Mouse (Mus musculus): ENCODE data around the gene Ncoa3.

The Ncoa3 gene

GRCm38 (mm10) chr2:165969391-165969790 is 23.0 kb upstream of the Ncoa3 start:
- in situ Hi-C loops (cut with MboI, MseI), result loop anchor here in 1 of 2 experiments (25.0 kb wide), 1 partner anchor 1543 kb away; no protein-coding TSS in a partner anchor

DNA sequence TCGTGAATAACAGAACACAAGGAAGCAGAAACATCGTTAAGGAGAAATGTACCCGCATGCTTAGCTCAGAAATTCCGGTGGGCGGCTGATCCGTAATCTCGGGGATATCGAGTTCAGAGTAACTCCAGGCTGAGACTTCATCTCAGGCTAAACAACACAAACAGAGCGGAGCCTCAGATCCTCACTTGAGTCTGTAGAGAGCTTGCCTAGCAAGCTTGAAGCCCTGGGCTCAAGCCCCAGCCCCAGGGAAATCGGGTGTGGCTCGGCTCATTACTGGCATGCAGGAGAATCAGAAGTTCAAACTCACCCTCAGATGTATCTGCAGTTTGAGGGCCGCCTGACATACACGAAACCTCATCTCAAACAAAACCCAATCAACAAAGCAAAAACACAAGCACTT is 22.5 kb upstream of the Ncoa3 start:
- in situ Hi-C loops (cut with MboI, MseI), result loop anchor here in 1 of 2 experiments (25.0 kb wide), 1 partner anchor 1542 kb away; no protein-coding TSS in a partner anchor

GRCm38 (mm10) chr2:165970767-165971166 is 21.7 kb upstream of the Ncoa3 start:
- in situ Hi-C loops (cut with MboI, MseI), result loop anchor here in 1 of 2 experiments (25.0 kb wide), 1 partner anchor 1542 kb away; no protein-coding TSS in a partner anchor

- in situ Hi-C loops (cut with MboI, MseI), result loop anchor here in 1 of 2 experiments (25.0 kb wide), 1 partner anchor 1538 kb away; no protein-coding TSS in a partner anchor
Observed at GRCm38 (mm10) chr2:165974383-165974782, 18.1 kb upstream of the Ncoa3 start.

DNA sequence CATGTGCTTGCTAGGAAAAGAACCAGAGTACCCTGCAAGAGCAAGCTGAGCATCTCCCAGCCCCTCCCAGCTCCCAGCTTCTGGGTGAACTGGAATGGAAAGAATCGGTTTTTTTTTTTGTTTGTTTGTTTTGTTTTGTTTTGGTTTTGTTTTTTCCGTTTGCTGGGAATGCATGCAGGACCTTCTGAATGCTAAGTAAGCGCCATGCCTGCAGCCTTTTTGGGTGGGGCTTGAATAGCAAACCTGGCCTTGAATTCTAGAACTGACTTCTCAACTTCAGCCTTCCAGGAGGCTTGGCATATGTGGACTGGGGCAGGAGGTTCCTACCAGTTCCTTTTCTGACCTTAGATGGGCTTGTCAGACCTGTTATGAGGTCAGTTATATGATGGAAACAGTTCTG is 16.2 kb upstream of the Ncoa3 start:
- in situ Hi-C loops (cut with MboI, MseI), result loop anchor here in 1 of 2 experiments (25.0 kb wide), 1 partner anchor 1889 kb away; no protein-coding TSS in a partner anchor

DNA sequence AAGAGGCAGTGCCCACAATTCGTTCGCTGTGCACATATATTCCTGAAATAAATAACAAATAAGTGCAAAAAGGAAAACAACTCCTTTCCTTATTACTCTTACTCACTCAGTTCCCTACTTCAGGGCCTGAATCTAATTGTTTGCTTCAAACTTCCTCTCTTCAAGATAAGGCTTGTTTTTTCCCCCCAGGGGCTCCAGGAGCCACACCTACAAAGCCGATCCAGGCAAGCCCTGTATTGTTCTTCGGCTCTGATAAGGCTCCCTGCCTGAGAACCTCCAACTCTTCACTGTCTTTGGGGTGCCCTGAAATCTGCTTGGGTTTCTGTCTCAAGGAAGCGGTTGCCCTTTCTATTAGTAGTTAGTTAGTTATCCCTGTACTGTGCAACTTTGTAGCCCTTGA is 15.6 kb upstream of the Ncoa3 start:
- in situ Hi-C loops (cut with MboI, MseI), result loop anchor here in 1 of 2 experiments (25.0 kb wide), 1 partner anchor 1890 kb away; no protein-coding TSS in a partner anchor

GRCm38 (mm10) chr2:165978119-165978518 is 14.3 kb upstream of the Ncoa3 start:
- in situ Hi-C loops (cut with MboI, MseI), result loop anchor here in 1 of 2 experiments (25.0 kb wide), 1 partner anchor 1891 kb away; no protein-coding TSS in a partner anchor

DNA sequence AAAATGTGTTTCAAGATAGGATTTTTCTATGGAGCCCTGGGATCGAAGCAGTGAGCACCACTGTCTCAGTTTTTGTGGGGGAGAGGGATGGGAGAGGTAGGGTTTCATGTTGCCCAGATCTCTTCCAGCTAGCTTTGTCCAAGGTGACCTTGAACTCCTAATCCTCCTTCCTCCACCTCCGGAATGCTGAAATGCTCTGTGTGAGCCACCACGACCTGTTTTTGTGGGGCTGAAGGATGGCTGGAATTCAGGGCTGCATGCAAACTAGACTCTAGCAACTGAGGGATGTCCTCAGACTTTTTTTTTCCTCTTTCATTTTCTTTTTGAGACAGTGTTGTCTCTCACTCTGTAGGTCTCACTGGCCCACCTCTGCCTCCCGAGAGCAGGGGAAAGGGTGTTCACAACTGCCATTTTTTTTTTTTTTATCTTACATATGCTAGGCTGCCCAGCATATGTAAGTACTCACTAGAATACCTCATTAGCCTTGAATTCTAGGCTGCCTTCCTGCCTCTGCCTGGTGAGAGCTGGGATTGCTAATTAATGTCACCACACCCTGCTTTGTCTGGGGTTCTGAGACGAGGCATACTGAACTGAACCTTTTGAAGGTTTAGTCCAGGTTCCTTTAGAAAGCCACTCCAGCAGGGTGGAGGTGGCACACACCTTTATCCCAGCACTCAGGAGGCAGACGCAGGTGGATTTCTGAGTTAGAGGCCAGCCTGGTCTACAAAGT is 11.0 kb upstream of the Ncoa3 start:
- in situ Hi-C loops (cut with MboI, MseI), result loop anchor here in 1 of 2 experiments (25.0 kb wide), 1 partner anchor 1894 kb away; no protein-coding TSS in a partner anchor

DNA sequence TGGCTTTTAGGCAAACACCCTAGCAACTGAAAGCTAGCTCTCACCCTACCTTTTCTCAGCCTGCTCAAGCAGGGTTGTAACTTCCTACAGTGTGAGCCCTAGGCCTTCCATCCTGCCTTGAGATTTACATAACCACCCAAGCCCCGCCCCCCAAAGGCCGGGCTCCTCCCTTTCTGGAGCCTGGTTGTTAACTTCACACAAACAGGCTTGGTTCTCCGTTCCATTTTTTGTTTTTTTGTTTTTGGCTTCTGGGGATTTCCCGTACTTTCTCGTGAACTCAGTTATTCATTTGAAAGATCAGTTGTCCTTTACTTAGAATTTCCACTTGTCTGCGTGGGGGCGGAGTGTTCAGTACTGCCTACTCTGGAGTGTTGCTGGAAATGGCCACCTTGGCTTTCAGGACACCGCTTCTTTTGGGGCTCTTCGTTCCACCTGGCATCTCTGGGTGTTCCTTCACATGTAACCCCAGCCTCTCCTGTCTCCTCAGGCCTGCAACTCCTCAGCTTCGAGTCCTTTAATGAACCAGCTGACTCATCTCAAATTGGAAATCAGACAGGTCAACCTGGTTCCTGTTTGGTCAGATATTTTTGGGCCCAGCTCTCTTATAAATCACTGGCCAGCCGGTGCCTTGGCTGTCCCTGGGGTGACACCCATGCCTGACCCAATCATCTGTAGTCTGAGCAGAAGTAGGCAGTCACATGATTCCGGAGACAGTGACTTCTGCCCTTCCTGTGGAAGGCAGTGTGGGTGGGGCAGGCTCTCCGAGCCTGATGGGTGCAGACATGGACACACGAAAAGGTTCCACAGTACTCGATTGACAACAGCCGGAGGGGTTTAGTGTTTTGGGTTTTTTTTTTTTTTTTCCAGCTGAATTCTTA is 9.7 kb upstream of the Ncoa3 start:
- in situ Hi-C loops (cut with MboI, MseI), result loop anchor here in 1 of 2 experiments (25.0 kb wide), 1 partner anchor 1895 kb away; no protein-coding TSS in a partner anchor

DNA sequence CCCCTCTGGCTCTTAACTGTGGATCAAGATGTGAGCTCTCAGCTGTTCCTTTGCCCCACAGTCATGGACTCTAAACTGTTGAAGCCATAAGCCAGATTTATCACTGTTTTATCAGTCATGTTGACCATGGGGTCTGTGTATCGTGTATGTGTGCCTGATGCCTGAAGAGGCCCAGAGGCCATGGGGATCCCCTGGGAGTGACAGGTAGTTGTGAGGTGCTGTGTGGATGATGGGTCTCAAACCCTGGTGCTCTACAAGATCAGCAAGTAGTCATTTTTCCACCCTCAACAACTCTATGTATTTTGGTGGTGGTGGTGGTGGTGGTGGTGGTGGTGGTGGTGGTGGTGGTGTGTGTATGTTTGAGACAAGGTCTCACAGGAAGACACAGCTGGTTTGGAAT is 8.1 kb upstream of the Ncoa3 start:
- in situ Hi-C loops (cut with MboI, MseI), result loop anchor here in 1 of 2 experiments (25.0 kb wide), 1 partner anchor 1897 kb away; no protein-coding TSS in a partner anchor

DNA sequence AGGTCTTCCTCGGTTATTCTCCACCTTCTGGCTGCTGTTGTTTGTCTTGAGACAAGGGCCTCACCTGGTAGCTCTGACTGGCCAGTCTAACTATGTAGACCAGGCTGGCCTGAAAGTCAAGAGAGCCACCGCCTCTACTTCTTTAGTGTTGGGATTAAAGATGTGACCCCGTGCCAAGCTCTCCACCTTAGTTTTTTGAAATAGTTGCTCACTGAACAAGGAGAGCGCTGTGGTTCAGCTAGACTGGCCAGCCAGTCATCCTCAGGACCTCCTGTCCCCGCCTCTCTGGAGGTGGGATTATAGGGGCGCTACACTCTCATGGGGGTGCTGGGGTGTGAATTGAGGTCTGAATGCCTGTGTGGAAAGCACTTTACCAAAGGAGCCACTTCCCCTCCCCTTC is 7.5 kb upstream of the Ncoa3 start:
- in situ Hi-C loops (cut with MboI, MseI), result loop anchor here (5.0 to 25.0 kb wide), 2 partner anchors 42 to 1898 kb away; no protein-coding TSS in a partner anchor

- in situ Hi-C loops (cut with MboI, MseI), result loop anchor here (5.0 to 25.0 kb wide), 2 partner anchors 42 to 1898 kb away; no protein-coding TSS in a partner anchor
Observed at GRCm38 (mm10) chr2:165985581-165985980, 6.9 kb upstream of the Ncoa3 start.

- in situ Hi-C loops (cut with MboI, MseI), result loop anchor here (5.0 to 25.0 kb wide), 2 partner anchors 40 to 1900 kb away; no protein-coding TSS in a partner anchor
Observed at GRCm38 (mm10) chr2:165986921-165987453, 5.4 kb upstream of the Ncoa3 start.

DNA sequence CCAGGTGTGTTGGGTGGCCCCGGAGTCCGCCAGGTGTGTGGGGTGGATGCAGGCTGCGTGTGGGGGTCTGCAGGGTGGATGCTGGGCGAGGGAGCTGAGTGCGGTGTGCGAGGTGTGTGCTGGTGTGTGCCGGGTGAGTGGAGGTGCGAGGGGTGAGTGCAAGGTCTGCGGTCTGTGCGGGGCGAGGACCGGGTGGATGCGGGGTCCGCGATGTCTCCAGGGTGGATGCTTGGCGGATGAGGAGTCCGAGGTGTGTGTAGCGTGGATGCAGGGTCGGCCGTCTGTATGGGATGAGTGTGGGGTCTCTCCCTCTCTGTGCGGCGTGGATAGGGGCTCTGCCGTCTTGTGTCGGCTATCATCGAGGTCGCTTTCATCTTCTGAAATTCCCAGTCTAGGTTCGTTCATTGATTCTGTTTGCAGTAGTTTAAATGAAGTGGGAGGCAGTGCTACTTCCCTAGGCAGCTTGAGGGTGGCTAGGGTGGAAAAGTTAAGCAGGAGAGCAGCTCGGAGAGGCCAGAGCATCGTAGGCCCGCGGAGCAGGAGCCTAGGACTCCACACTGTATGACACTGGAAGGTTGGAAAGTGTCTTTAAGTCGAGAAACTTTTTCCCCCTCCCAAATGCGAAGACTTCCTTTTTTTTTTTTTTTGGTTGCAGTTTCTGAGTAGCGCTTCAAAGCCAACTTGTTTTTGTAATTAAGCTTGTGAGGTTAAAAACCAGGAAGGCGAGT is 901 bp downstream of the Ncoa3 start:
- in situ Hi-C loops (cut with MboI, MseI), result loop anchor here in 1 of 2 experiments (25.0 kb wide), 1 partner anchor 1906 kb away; no protein-coding TSS in a partner anchor

DNA sequence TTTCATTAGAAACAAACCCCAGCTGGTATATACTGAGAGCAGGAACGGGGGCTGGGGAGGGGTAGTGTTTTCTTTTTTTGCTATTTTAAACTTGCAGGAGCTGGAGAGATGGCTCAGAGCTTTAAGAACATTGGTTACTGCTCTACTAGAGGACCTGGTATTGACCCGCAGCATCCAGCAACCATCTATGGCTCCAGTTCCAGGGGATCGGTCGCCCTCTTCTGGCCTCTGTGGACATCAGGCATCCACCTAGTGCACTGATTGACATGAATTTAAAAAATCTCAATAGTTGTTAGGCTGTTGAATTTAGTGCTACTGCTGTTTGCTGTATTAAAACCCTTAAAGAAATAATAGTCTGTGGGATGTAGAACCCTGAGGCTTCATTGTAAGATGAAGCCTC is 1.9 kb downstream of the Ncoa3 start:
- in situ Hi-C loops (cut with MboI, MseI), result loop anchor here in 1 of 2 experiments (25.0 kb wide), 1 partner anchor 1907 kb away; no protein-coding TSS in a partner anchor

GRCm38 (mm10) chr2:165995711-165996110 is 3.3 kb downstream of the Ncoa3 start:
- in situ Hi-C loops (cut with MboI, MseI), result loop anchor here in 1 of 2 experiments (25.0 kb wide), 1 partner anchor 1908 kb away; no protein-coding TSS in a partner anchor

DNA sequence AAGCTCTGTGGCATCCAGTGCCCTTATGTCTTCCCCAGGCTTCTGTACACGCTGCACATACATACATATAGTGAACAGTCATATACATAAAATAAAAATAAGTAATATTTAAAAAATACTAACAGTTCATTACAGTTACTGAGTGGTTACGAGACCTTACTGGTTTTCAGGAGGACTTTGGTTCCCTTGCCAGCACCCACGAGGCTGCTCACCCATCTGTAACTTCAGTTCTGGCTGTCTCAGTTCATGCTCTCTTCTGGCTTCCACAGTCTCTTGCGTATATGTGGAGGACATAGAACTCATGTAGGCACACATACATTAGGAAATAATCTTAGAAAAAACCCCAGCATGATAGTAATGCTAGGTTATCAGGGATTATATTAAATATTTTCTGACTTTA is 3.7 kb downstream of the Ncoa3 start:
- in situ Hi-C loops (cut with MboI, MseI), result loop anchor here in 1 of 2 experiments (25.0 kb wide), 1 partner anchor 1909 kb away; no protein-coding TSS in a partner anchor

GRCm38 (mm10) chr2:165997256-165997967 is 5.0 kb downstream of the Ncoa3 start:
- in situ Hi-C loops (cut with MboI, MseI), result loop anchor here in 1 of 2 experiments (25.0 kb wide), 1 partner anchor 1910 kb away; no protein-coding TSS in a partner anchor

- in situ Hi-C loops (cut with MboI, MseI), result loop anchor here in 1 of 2 experiments (25.0 kb wide), 1 partner anchor 1912 kb away; no protein-coding TSS in a partner anchor
Observed at GRCm38 (mm10) chr2:165998969-165999368, 6.5 kb downstream of the Ncoa3 start.

All from T-helper 17 cell (primary cell).